Mouse (Mus musculus) heart, postnatal 0 days (tissue): ENCODE measurements around the gene Mgll. TPM values are rescaled to one million over a fixed set of nuclear protein-coding genes. Genes with fewer than 3 reads are reported as not detected.

Source experiments
- ATAC-seq: fragments of 200-750 bp; cut with Nextera tagmentation; 2 replicates; pipeline ENCODE4 v1.8.0; 2017; ENCODE audit warnings: low read depth, moderate number of reproducible peaks, moderate library complexity; ENCODE audit not compliant: insufficient read depth
- DNase-seq: peaks from one replicate; pipeline ENCODE4 v3.0.0-alpha.2; 2016; ENCODE audit warnings: low spot score
- H3K27ac ChIP-seq: fragments of 300-500 bp; sonication (generic); 2 replicates; pipeline ENCODE4 v1.5.1; 2014; ENCODE audit warnings: low read depth, mild to moderate bottlenecking
- H3K27me3 ChIP-seq: fragments of 300-500 bp; sonication (generic); 2 replicates; pipeline ENCODE4 v1.6.1; 2014; ENCODE audit warnings: low read length, mixed read lengths; ENCODE audit not compliant: control insufficient read depth, insufficient read depth
- H3K36me3 ChIP-seq: fragments of 300-500 bp; sonication (generic); replicated peaks from 2 replicates; pipeline ENCODE4 v1.6.1; 2014; ENCODE audit warnings: low read length, mixed read lengths; ENCODE audit not compliant: control insufficient read depth, insufficient read depth
- H3K4me1 ChIP-seq: fragments of 300-500 bp; sonication (generic); 2 replicates; pipeline ENCODE4 v1.6.1; 2014; ENCODE audit warnings: antibody characterized with exemption; ENCODE audit not compliant: control insufficient read depth, insufficient read depth
- H3K4me2 ChIP-seq: fragments of 300-500 bp; sonication (generic); 2 replicates; pipeline ENCODE4 v1.6.1; 2014; ENCODE audit warnings: low read depth, mild to moderate bottlenecking, low read length, moderate library complexity
- H3K4me3 ChIP-seq: fragments of 300-500 bp; sonication (generic); 2 replicates; pipeline ENCODE4 v1.5.1; 2014; ENCODE audit warnings: low read depth, low read length
- H3K9ac ChIP-seq: fragments of 300-500 bp; sonication (generic); replicated peaks from 2 replicates; pipeline ENCODE4 v1.6.1; 2014; ENCODE audit warnings: low read depth, low read length, mixed read lengths
- H3K9me3 ChIP-seq: fragments of 300-500 bp; sonication (generic); replicated peaks from 2 replicates; pipeline ENCODE4 v1.6.1; 2016; ENCODE audit warnings: low read length; ENCODE audit not compliant: control insufficient read depth
- CTCF ChIP-seq: IDR thresholded peaks from 2 replicates; pipeline ENCODE4 v1.5.1; 2016; ENCODE audit warnings: antibody characterized with exemption, control low read depth, low read depth
- EP300 ChIP-seq: IDR thresholded peaks from 2 replicates; pipeline ENCODE4 v1.6.1; 2016; ENCODE audit warnings: antibody characterized with exemption, low read depth
- WGBS: fragments of 180-500 bp; shearing (Covaris S2); extraction: QIAGEN DNeasy Blood & Tissue Kit; methylation state at CpG from one replicate; pipeline ENCODE4 v1.1.7; 2014; 5-methylcytosine and 5-hydroxymethylcytosine counted together
- polyA plus RNA-seq: library from polyadenylated mRNA; unstranded; fragments of >200 nt; fragmentation: Nextera tagmentation; extraction: Ambion mirVana; gene quantifications from 2 replicates; pipeline ENCODE4 v1.2.1, GENCODE M21; 2015
- total RNA-seq: library from RNA; depleted of rRNA; stranded (reverse); fragments of >200 nt; gene quantifications from 2 replicates; pipeline ENCODE4 v1.2.3, GENCODE M21; 2014; ENCODE audit warnings: low replicate concordance

Mgll gene
- total and polyA plus RNA-seq, 2 experiments from 2014 or later, result 134 to 147 TPM

- Histone ChIP-seq H3K4me2 (no peak overlapping the region), H3K4me1 (peaks cover 14% of the 10 kb centered on the region), H3K4me3 (no peak overlapping the region), H3K27me3 (no peaks in the 10 kb centered on the region), H3K27ac (peak overlapping the region; percentile 56; the same call in 1 of the 2 replicates), H3K9me3 (no peaks in the 10 kb centered on the region), H3K9ac (no peak overlapping the region), H3K36me3 (peaks cover 7% of the 10 kb centered on the region; the same call in 1 of the 2 replicates)
- WGBS, result 44% methylated on average over 11 of the region's 11 CpGs
- no peak for TF ChIP-seq CTCF
- peak; percentile 81 for TF ChIP-seq EP300
- peak; percentile 76 for ATAC-seq
- DNase-seq, result peak; percentile 74
These were observed 97.7 kb downstream of the Mgll start for GRCm38 (mm10) chr6:88821901-88822300.

- 57% methylated on average over 7 of the region's 7 CpGs for WGBS
- no peak for DNase-seq
- Histone ChIP-seq H3K27me3 (no peaks in the 10 kb centered on the region), H3K4me1 (peaks cover 14% of the 10 kb centered on the region), H3K36me3 (peaks cover 7% of the 10 kb centered on the region; the same call in 1 of the 2 replicates), H3K9me3 (no peaks in the 10 kb centered on the region), H3K9ac (no peak overlapping the region), H3K27ac (no peak overlapping the region), H3K4me3 (no peak overlapping the region), H3K4me2 (no peak overlapping the region)
- no peak for TF ChIP-seq CTCF
- ATAC-seq, result no peak
These were observed 100.0 kb downstream of the Mgll start for GRCm38 (mm10) chr6:88824183-88824582.

GRCm38 (mm10) chr6:88826088-88826487 lies 101.9 kb downstream of the Mgll start:
- 59% methylated on average over 3 of the region's 3 CpGs for WGBS
- no peak overlapping the region for H3K4me3 ChIP-seq
- peaks cover 12% of the 10 kb centered on the region for H3K4me1 ChIP-seq
- peaks cover 7% of the 10 kb centered on the region; the same call in 1 of the 2 replicates for H3K36me3 ChIP-seq
- no peaks in the 10 kb centered on the region for H3K9me3 ChIP-seq
- TF ChIP-seq EP300, result no peak
- H3K27ac ChIP-seq, result no peak overlapping the region
- no peaks in the 10 kb centered on the region for H3K27me3 ChIP-seq
- no peak overlapping the region for H3K9ac ChIP-seq
- DNase-seq, result no peak
- H3K4me2 ChIP-seq, result no peak overlapping the region
- no peak for ATAC-seq

- Histone ChIP-seq H3K36me3 (peaks cover 7% of the 10 kb centered on the region; the same call in 1 of the 2 replicates), H3K4me3 (no peak overlapping the region), H3K27me3 (no peaks in the 10 kb centered on the region), H3K27ac (no peak overlapping the region), H3K4me1 (peaks cover 7% of the 10 kb centered on the region), H3K9ac (no peak overlapping the region), H3K4me2 (no peak overlapping the region), H3K9me3 (no peaks in the 10 kb centered on the region)
- WGBS, result 31% methylated on average over 6 of the region's 6 CpGs
- DNase-seq, result peak; percentile 84
- peak; percentile 80 for ATAC-seq
- 0 out of 2 replicates have a peak, but pooled peaks have one; percentile 36 for TF ChIP-seq EP300
- peak; percentile 85 for TF ChIP-seq CTCF
These were observed 102.3 kb downstream of the Mgll start for GRCm38 (mm10) chr6:88826545-88826944.

GRCm38 (mm10) chr6:88826965-88827364 lies 102.8 kb downstream of the Mgll start:
- TF ChIP-seq CTCF, result no peak
- TF ChIP-seq EP300, result no peak
- ATAC-seq, result no peak
- Histone ChIP-seq H3K9ac (no peak overlapping the region), H3K27me3 (no peaks in the 10 kb centered on the region), H3K27ac (no peak overlapping the region), H3K36me3 (peaks cover 7% of the 10 kb centered on the region; the same call in 1 of the 2 replicates), H3K9me3 (no peaks in the 10 kb centered on the region), H3K4me1 (peaks cover 4% of the 10 kb centered on the region), H3K4me3 (no peak overlapping the region), H3K4me2 (no peak overlapping the region)
- DNase-seq, result no peak
- WGBS, result 63% methylated on average over 3 of the region's 3 CpGs
